Mouse (Mus musculus): ENCODE data around the gene Tanc2.

- no peak for TF ChIP-seq CTCF (IDR thresholded peaks at IDR 0.05)
- no peak for TF ChIP-seq EP300 (IDR thresholded peaks at IDR 0.05)
These were observed 333.2 kb downstream of the Tanc2 start for GRCm38 (mm10) chr11:105922769-105923663.

Measured in lung, postnatal 0 days (tissue).